Mouse (Mus musculus) ES-CJ7 (cell line): Measurements from ENCODE around the gene Paox.
"Not testable (repeated sequence)": the region's sequence is repeated elsewhere in the genome, so short reads cannot be mapped to it uniquely, and the experiment has no call there.

Experiments used
- DNase-seq: peaks from one replicate; pipeline ENCODE4 v3.0.0; 2011; ENCODE audit warnings: low read depth, low spot score

Paox gene

DNA sequence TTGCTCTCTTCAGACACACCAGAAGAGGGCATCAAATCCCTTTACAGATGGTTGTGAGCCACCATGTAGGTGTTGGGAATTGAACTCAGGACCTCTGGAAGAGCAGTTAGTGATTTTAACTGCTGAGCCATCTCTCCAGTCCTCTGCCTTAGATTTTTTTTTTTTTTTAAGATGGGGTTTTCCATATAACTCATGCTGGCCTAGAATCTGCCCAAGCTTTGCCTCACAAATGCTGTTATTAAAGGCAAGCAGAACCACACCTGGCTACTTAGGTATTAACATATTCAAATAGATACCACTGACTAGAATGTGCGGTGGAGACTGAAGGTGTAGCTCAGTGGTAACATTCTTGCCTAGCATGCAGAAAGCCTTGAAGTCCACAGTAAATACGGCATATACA lies 4.9 kb downstream of the Paox start:
- DNase-seq = no peak

DNA sequence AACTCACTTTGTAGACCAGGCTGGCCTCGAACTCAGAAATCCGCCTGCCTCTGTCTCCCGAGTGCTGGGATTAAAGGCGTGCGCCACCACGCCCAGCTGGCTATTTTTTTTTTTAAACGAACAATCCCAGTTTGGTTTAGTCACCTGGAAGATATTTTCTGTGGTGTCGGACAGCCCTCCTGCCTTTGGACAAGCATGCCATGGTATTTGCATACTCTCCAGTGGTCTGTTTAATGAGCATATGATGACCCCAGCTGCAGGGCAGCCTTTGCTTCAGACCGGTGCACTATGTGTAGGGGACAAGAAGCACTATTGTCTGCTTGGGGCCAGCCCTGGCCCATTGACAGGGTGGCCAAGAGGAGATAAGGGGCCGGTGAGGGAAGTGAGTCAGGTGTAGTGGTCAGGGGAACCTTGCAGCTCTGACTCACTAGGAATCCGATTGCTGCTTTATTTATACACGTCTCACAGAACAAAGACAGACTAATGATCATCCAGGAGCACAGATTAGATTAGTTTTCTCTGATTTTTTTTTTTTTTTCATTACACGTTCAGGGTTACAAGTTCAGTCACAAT lies 5.8 kb downstream of the Paox start:
- DNase-seq = no peak

DNA sequence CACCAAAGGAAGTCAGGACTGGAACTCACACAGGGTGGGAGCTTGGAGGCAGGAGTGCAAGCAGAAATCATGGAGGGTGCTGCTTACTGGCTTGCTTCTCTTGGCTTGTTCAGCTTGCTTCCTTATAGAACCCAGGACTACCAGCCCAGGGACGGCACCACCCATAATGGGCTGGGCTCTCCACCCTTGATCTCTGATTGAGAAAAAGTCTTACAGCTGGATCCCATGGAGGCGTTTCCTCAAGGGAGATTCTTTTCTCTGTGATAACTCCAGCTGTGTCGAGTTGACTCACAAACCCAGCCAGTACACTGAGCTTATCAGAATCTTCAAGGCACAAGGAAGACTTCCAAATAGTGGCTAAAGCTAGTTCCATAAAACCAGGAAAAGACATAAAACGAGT lies 7.2 kb downstream of the Paox start:
- DNase-seq = no peak

GRCm38 (mm10) chr7:140124382-140124781 lies 8.8 kb downstream of the Paox start:
- DNase-seq = no peak

- peak; percentile 93 for DNase-seq
These were observed 9.9 kb downstream of the Paox start for GRCm38 (mm10) chr7:140125278-140126021.

GRCm38 (mm10) chr7:140126022-140126350 lies 10.4 kb downstream of the Paox start:
- DNase-seq = peak; percentile 26

DNA sequence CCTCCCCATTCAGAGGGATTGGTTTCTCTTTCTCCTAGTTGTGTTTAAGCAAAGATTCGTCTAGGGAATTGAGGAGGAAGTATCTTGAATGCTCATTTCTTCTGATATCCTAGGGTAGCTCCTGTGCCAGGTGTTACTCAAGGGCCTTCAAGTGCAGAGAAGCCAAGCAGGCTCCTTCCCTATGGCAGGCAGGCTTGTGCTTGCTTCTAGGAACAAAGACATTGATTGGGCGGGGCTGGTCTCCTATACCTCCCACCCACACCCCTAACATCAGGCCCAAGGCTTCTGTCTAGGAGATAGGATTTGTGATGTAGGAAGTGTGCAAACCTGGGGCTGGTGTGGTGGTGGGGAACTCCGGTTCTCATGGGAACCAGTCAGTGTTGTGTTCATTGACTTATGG lies 11.3 kb downstream of the Paox start:
- DNase-seq = no peak

DNA sequence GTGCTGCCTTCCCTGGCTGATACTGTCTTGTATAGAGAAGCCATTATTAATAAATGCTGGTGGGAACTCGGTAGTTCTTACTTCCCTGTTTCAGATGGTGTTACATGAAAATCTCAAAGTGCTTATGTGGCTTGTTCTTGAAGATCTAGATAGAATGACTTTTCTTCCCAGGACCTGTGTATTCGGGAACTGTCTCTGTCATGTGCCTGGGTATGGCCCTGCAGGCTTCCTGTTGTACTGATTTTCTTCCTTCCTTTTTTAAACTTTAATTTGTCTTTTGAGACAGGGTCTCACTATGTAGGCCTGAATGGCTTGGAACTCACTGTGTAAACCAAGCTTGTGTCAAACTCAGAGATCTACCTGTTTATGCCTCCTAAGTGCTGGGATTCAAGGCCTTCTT lies 12.3 kb downstream of the Paox start:
- no peak for DNase-seq

GRCm38 (mm10) chr7:140132184-140132583 lies 16.6 kb downstream of the Paox start:
- not testable (repeated sequence) for DNase-seq

- not testable (repeated sequence) for DNase-seq
These were observed 18.4 kb downstream of the Paox start for GRCm38 (mm10) chr7:140134033-140134432.

GRCm38 (mm10) chr7:140135106-140135770 lies 19.6 kb downstream of the Paox start:
- no peak for DNase-seq

DNA sequence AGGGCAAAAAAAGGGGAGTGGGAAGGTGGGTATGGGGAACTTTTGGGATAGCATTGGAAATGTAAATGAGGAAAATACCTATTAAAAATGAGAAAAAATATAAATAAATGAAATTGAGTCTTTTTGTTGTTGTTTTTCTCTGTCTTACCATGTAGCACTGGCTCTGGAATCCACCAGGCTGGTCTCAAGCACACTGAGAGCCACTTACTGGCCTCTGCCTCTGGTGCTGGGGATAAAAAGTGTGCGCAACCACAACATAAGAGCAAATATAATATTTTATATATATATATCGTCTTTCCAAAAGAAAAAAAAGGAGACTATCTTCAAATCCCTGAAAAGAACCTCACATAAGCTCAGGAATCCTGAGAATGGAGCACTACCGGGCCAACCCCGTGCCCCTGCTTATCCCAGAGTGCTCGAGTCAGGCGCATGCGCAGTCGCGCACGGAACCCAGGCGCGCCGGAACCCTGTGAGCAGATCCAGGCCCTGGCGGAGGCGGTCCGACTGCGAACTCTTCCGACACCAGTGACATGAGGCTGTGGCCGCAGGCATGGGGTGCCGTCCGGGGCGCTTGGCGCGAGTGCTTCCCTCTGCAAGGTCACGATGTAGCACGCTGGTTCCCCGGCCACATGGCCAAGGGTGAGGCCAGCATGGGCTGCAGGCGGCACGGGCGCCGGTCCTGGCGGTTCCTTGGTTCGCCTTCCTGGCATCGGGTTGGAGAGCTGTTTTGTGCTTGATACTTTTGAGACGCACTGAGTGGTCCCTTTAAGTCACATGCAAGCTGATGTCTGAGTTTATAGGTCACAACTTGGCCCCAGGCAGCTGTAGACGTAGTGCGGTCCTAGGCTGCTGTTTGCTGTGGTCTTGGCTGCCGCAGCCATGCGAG lies 21.8 kb downstream of the Paox start, which contains the start of gene Mtg1:
TSS of gene Mtg1 (plus strand) at position 430 of the 886 bp plus-strand sequence.
- peak; percentile 96 for DNase-seq

GRCm38 (mm10) chr7:140138021-140138310 lies 22.4 kb downstream of the Paox start:
- DNase-seq = no peak

DNA sequence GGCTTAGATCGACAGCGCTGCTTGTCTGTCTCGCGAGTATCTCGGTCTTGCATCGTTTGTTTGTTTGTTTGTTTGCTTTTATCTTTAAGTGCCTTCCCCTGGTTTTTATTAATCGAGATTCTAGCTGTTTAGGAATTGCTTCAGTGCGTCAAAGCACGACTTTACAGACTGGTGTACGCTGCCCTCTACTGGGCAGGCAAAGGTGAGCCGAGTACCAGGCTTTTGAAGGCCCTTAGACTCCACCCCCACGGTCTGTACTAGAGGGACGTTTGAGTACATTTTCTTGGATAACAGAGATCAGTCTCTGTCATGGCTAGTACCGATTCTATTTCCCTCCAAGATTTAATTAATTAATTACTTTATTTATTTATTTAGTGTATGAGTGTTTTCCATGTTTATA lies 25.8 kb downstream of the Paox start:
- peak; percentile 72 for DNase-seq

- DNase-seq = no peak
These were observed 29.0 kb downstream of the Paox start for GRCm38 (mm10) chr7:140144550-140144949.

GRCm38 (mm10) chr7:140153383-140153782 lies 37.8 kb downstream of the Paox start:
- peak; percentile 19 for DNase-seq

DNA sequence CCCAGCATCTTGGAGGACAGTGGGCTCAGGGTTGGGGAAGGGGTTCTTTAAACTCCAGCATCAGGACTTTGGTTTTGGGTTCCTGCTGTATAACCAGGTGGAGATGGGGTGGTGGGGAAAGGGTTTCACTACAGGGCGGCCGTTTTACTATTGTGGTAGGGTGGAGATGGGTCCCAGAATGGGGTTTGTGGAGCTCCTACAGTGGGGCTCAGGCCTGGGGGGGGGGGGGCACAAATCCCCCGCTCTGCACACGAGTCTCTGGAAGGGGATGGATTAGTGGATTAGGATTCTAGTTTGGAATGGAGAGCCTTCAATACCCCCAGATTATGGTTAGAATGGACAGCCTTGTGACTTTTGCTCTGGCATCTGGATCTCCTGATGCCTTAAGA lies 38.2 kb downstream of the Paox start:
- no peak for DNase-seq

DNA sequence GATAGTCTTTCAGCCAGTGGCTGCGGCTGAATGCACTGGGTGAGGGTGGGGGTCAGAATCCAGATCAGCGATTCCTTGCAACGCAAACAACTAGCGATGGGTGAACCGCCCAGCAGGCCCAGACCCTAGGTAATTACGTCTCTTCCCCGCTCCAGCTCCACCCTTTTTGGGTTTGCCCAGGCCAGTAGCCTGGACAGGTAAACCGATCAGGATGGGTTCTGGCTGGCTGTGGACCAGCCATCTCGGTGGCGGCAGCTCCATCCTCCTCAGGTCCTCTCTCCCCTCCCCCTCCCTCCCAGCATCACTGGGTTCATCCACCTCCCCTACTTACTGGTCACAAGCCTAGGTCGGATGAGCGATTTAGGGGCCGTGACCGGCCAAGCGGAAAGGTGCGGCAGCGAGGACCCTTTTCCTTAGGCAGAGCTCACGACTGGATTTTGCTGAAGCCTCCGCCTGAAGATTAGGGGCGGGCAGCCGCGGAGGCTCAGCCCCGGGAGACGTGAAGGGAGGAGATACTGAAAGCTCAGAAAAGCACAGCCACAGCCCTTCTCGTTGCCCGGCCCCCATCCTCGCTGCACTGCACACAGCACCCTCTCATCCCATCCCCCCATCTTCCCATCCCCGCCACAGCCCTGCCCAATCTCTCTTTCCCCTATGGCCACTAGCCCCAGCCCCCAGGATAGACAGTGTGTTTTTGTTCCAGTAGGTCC lies 38.8 kb downstream of the Paox start, which contains the start of gene Sprn:
TSS of gene Sprn (minus strand) at position 660 of the 710 bp plus-strand sequence.
- peak; percentile 28 for DNase-seq

DNA sequence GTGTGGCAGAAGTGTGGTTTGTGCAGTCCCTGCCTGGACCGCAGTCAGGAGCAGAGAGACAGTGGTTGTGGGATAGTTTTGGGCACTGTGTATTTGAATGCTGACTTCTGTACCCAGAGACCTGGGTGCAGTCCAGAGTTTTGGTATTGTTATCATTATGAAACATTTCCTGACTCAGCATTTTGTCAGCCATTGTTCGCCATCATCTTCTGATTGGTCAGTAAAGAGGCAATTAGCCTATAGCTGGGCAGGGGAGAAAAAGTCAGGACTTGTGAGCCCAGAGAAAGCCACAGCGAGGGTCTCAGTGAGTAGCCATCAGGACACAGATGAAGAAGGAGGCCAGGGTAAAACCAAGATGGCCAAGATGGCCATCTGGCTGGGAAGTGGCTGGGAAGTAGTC lies 44.8 kb downstream of the Paox start:
- DNase-seq = no peak

GRCm38 (mm10) chr7:140164664-140165063 lies 49.1 kb downstream of the Paox start, which contains the start of gene Olfr522:
Gene Olfr522 (minus strand): TSS chr7:140164764.
- no peak for DNase-seq

DNA sequence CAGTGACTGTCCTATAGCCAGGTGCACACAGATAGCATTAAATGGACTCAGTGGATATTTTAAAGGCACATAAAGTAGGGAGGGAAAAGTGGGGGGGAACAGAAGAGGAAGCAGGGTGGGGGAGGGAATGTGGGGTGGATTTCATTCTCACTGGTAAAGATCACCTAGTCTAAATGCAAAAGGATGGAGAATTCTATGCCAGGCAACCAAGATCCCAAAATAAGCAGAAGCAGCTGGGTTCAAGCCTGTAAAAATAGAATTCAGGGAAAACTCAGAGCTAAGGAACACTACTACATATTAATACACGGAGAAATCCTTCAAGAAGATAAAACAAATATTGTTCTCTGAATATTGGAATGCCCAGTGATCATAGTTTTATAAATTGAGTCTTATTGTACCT lies 52.4 kb downstream of the Paox start:
- DNase-seq = no peak
